Mouse (Mus musculus) lung, adult 2 months (tissue): ENCODE results near the gene Il1b.
A peak's percentile ranks its signal among the peaks of the same experiment; 100 is the strongest.

Source experiments
- CTCF ChIP-seq: fragments of 200-500 bp; IDR thresholded peaks from 2 replicates; pipeline ENCODE4 v1.5.1; 2011; ENCODE audit warnings: mild to moderate bottlenecking, low read length, control low read depth; ENCODE audit not compliant: insufficient read depth
- POLR2A ChIP-seq: fragments of 200-500 bp; IDR thresholded peaks from 2 replicates; pipeline ENCODE4 v1.6.1; 2011; ENCODE audit warnings: low read depth, mild to moderate bottlenecking, control low read depth, low read length, borderline replicate concordance; ENCODE audit errors: extremely low read depth

DNA sequence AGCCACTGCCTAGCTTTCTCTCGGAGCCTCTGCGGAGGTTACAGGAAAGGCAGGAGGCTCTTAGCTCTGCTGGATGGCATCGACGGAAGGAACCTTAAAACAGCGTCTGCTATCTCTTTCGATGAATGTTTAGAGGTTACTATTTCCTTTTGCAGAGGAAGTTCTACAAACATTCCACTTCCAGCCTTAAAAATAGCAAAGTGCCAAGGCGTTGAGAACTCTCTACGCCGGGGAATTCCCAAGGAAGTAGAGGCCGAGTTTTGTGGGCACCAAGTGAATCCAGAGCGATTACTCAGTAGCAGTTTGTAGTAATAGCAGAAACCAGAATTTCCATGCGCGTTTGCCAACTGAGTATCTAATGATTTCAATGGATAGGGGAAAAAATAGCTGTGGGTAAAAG, 40.4 kb downstream of the Il1b start:
- TF ChIP-seq POLR2A (peak; percentile 21; the same call in 1 of the 2 replicates), CTCF (no peak)
